Comparison of ENCODE assay signal across 8 mouse cellular contexts in the genomic region with DNA sequence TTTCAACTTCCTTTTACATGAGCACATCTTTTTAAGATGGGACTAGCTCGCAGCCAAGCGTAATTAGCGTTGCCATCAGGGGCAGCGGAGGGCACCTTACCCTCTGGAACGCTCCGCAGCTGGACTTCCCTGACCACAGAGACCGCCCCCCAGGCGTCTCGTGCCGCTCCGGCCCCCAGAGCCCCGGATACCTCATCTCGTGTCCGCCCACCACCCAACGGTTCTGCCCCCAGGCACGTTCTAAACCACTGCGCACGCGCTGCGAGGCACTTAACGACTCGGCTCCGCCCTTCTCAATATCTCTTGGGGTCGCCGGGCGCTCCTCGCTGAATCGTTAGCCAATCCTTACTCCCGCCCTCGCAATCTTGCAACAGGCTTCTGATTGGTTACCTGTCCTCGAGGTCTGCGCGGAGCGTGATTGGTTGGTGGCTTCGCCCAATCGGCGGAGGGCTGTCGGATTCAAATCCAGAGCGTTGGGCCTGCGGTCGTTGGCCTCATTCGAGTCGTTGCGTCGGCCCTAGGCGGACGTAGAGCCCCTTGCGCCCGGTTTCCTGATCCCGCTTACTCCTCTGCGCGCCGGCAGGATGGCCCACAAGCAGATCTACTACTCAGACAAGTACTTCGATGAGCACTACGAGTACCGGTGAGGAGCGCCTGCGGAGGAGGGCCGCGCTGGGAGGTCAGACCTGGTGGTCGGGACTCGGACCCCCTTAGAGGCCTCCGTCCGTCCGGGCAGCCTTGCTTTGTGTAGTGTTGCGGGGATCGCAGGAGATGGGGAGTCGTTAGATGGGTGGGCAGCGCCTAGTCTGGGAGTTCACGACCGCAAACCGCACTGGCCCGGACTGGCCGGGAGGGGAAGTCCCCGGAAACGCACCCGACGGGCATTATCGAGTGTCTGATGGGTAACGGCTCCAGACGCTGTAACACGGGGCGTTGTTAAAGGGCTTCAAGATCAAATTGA. TPM values are rescaled to one million over a fixed set of nuclear protein-coding genes. Genes with fewer than 3 reads are reported as not detected.
DNase-seq lines count a peak whose midpoint lies in the region; ATAC-seq and TF ChIP-seq lines count a peak whose summit lies in the region.

A gene (plus strand): TSS at position 404 of the 961 bp plus-strand sequence.

- no peaks in the 10 kb centered on the region for H3K27me3 ChIP-seq in kidney, embryonic 14.5 days (ENCODE audit: control insufficient read depth, insufficient read depth, low read length)
- H3K27me3 ChIP-seq in limb, embryonic 15.5 days: no peaks in the 10 kb centered on the region

- H3K4me2 ChIP-seq in kidney, embryonic 14.5 days (replicated peaks; ENCODE audit: low read depth, low read length): peak within 1 kb of the TSS; percentile 63
- H3K4me2 ChIP-seq in limb, embryonic 15.5 days: peak within 1 kb of the TSS; percentile 78

- peak; percentile 100 for DNase-seq in A20 (ENCODE audit: low read depth, low spot score)
- peak; percentile 98 for DNase-seq in heart, adult 9 months (ENCODE audit: low spot score in 2 of 2)
- DNase-seq in monocyte, adult 2 months (ENCODE audit: low read depth in 1 of 2, low spot score in 2 of 2): peak; percentile 91 to 94
- DNase-seq in spleen, postnatal 36 days (ENCODE audit: low spot score in 2 of 2): peak; percentile 98

- H3K9ac ChIP-seq in kidney, embryonic 14.5 days (ENCODE audit: low read depth, low read length): peak within 1 kb of the TSS; percentile 95
- H3K9ac ChIP-seq in limb, embryonic 15.5 days: peak within 1 kb of the TSS; percentile 74

- no peak for TF ChIP-seq CTCF in bone marrow macrophage, adult 2 months (IDR thresholded peaks at IDR 0.05; ENCODE audit: low read depth, low read length)
- TF ChIP-seq CTCF in embryonic fibroblast, embryonic 13.5 days (IDR thresholded peaks at IDR 0.05; ENCODE audit: borderline replicate concordance, insufficient read depth, low read length): no peak

- ATAC-seq in kidney, embryonic 14.5 days (ENCODE audit: low FRiP score, low TSS enrichment): peak; percentile 97
- ATAC-seq in limb, embryonic 15.5 days (ENCODE audit: insufficient number of reproducible peaks, low FRiP score, low TSS enrichment, low read depth): peak; percentile 99

- H3K9me3 ChIP-seq in kidney, embryonic 14.5 days (ENCODE audit: control insufficient read depth, low read length): no peaks in the 10 kb centered on the region
- no peaks in the 10 kb centered on the region for H3K9me3 ChIP-seq in limb, embryonic 15.5 days

- H3K4me3 ChIP-seq in bone marrow macrophage, adult 2 months (ENCODE audit: insufficient read depth, low read length): peak within 1 kb of the TSS; percentile 75
- peak within 1 kb of the TSS; percentile 83 for H3K4me3 ChIP-seq in embryonic fibroblast, embryonic 13.5 days (ENCODE audit: insufficient read depth, low read length)
- peak within 1 kb of the TSS; percentile 91 for H3K4me3 ChIP-seq in kidney, embryonic 14.5 days (ENCODE audit: low read length)
- peak within 1 kb of the TSS; percentile 72 for H3K4me3 ChIP-seq in limb, embryonic 15.5 days

- WGBS in kidney, embryonic 14.5 days: under 1% methylated on average over 83 of the region's 83 CpGs
- WGBS in limb, embryonic 15.5 days: under 1% methylated on average over 83 of the region's 83 CpGs

- H3K4me1 ChIP-seq in bone marrow macrophage, adult 2 months (ENCODE audit: control insufficient read depth, insufficient read depth, low read length): peaks cover 10% of the 10 kb centered on the region
- 0 out of 2 replicates have a peak, but pooled peaks cover 2% of the 10 kb centered on the region for H3K4me1 ChIP-seq in embryonic fibroblast, embryonic 13.5 days (ENCODE audit: control insufficient read depth, insufficient read depth, low read length)
- H3K4me1 ChIP-seq in kidney, embryonic 14.5 days (ENCODE audit: control insufficient read depth, insufficient read depth, low read length): peaks cover 25% of the 10 kb centered on the region
- H3K4me1 ChIP-seq in limb, embryonic 15.5 days: peaks cover 17% of the 10 kb centered on the region

- peak; percentile 24; the same call in 1 of the 2 replicates for TF ChIP-seq POLR2A in bone marrow macrophage, adult 2 months (IDR thresholded peaks at IDR 0.05; ENCODE audit: borderline replicate concordance, low read depth, low read length)
- TF ChIP-seq POLR2A in embryonic fibroblast, embryonic 13.5 days (IDR thresholded peaks at IDR 0.05; ENCODE audit: low read depth, low read length): peak; percentile 82

- peak within 1 kb of the TSS; percentile 66 for H3K27ac ChIP-seq in bone marrow macrophage, adult 2 months (ENCODE audit: insufficient read depth, low read depth, low read length)
- H3K27ac ChIP-seq in embryonic fibroblast, embryonic 13.5 days (ENCODE audit: insufficient read depth, low read length): peak within 1 kb of the TSS; percentile 53
- H3K27ac ChIP-seq in kidney, embryonic 14.5 days (ENCODE audit: low read depth, low read length): peak within 1 kb of the TSS; percentile 71
- peak within 1 kb of the TSS; percentile 76 for H3K27ac ChIP-seq in limb, embryonic 15.5 days

- H3K36me3 ChIP-seq in kidney, embryonic 14.5 days (ENCODE audit: control insufficient read depth, insufficient read depth, low read length): peaks cover 7% of the 10 kb centered on the region; the same call in 1 of the 2 replicates
- peaks cover 2% of the 10 kb centered on the region; the same call in 1 of the 2 replicates for H3K36me3 ChIP-seq in limb, embryonic 15.5 days

RNA-seq across cellular contexts. Expression of the gene that starts here (rescaled TPM):
- polyA plus RNA-seq in bone marrow macrophage, adult 2 months (2012; ENCODE audit: insufficient read depth, insufficient read length, missing spikeins): 67.4 and 76.4 TPM in 2 replicates
- 102 and 144 TPM in 2 replicates for polyA plus RNA-seq in embryonic fibroblast, embryonic 13.5 days (2011; ENCODE audit: insufficient read length, low read depth, missing spikeins)
- 414 and 561 TPM in 2 replicates for polyA plus RNA-seq in kidney, embryonic 14.5 days (2014; fragmentation: Nextera tagmentation; extraction: Ambion mirVana)
- 220 and 247 TPM in 2 replicates for polyA plus RNA-seq in limb, embryonic 15.5 days (2015; fragmentation: Nextera tagmentation; extraction: Ambion mirVana)

Comparison
In these comparisons a context has a peak if more than half of its experiments do, and no peak if none do; other contexts are left out.
1. Peak in every context shown above with its lines: DNase-seq, ATAC-seq, H3K4me3 ChIP-seq and H3K27ac ChIP-seq.